Mouse (Mus musculus) lung, adult 2 months (tissue): ENCODE results near the gene Plppr1.

ENCODE experiments used
- CTCF ChIP-seq: fragments of 200-500 bp; IDR thresholded peaks from 2 replicates; pipeline ENCODE4 v1.5.1; 2011; ENCODE audit warnings: mild to moderate bottlenecking, low read length, control low read depth; ENCODE audit not compliant: insufficient read depth
- POLR2A ChIP-seq: fragments of 200-500 bp; IDR thresholded peaks from 2 replicates; pipeline ENCODE4 v1.6.1; 2011; ENCODE audit warnings: low read depth, mild to moderate bottlenecking, control low read depth, low read length, borderline replicate concordance; ENCODE audit errors: extremely low read depth

DNA sequence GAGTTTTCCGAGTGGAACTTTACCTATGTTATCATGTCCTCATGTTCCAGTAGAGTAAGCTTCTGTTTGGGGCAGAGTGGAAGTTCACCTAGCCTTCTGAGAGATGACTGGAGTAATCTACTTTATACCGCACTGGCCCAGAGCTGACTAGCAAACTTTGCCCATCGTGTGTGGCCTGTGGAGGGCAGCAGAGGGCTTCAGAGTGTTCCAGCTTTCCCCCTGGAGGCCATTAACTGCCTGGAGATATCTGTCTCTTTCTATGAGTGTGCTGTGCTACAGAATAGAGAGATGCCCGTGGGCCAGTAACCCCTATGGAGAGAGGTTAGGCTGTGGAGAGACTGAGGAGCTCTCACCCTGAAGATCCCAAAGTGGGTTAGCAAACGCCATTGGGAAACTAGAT lies 94.8 kb downstream of the Plppr1 start:
- TF ChIP-seq CTCF = peak; percentile 59
- no peak for TF ChIP-seq POLR2A
